Mouse (Mus musculus) bone marrow, adult 2 months (tissue): ENCODE data around the gene Rpl37.

Source experiments
- CTCF ChIP-seq: fragments of 200-500 bp; IDR thresholded peaks from 2 replicates; pipeline ENCODE4 v1.5.1; 2011; ENCODE audit warnings: low read length, control low read depth; ENCODE audit not compliant: control insufficient read depth, insufficient read depth
- POLR2A ChIP-seq: fragments of 200-500 bp; IDR thresholded peaks from 2 replicates; pipeline ENCODE4 v1.6.1; 2011; ENCODE audit warnings: low read depth, mild to moderate bottlenecking, control low read depth, low read length, borderline replicate concordance; ENCODE audit not compliant: control insufficient read depth

GRCm38 (mm10) chr15:5117031-5117601 is 671 bp downstream of the Rpl37 start:
- TF ChIP-seq POLR2A (no peak), CTCF (no peak)
